Mouse (Mus musculus) E14TG2a.4 (cell line): ENCODE results near the gene Trim45.
A peak's percentile ranks its signal among the peaks of the same experiment; 100 is the strongest.

ENCODE experiments used
- CTCF ChIP-seq: conservative IDR thresholded peaks from 2 replicates; pipeline ENCODE4 v1.5.1; 2014; ENCODE audit warnings: low read length
- NANOG ChIP-seq: IDR thresholded peaks from 2 replicates; pipeline ENCODE4 v1.6.1; 2014; ENCODE audit warnings: borderline replicate concordance, low read length, mixed read lengths

- TF ChIP-seq CTCF (peak; percentile 57), NANOG (no peak)
These were observed 42.0 kb downstream of the Trim45 start for GRCm38 (mm10) chr3:100963849-100964542.
